Comparison of ENCODE assay signal across 19 mouse cellular contexts in genomic region chrX:139639744-139640143, GRCm38 (mm10).
"Had no signal": no experiment of that assay in that cellular context is flagged by ENCODE, and none has a peak within 500 bp of the region (broad histone marks: within the 10 kb centered on the region; RNA-seq: fewer than 3 reads in every experiment).

No protein-coding gene starts in this region.

- H3K4me2 ChIP-seq: lung, embryonic 14.5 days; midbrain, embryonic 12.5 days; neural tube, embryonic 13.5 days; neural tube, embryonic 15.5 days; stomach, embryonic 15.5 days had no signal

- H3K36me3 ChIP-seq: midbrain, embryonic 10.5 days; midbrain, embryonic 12.5 days; neural tube, embryonic 13.5 days; neural tube, embryonic 15.5 days; stomach, embryonic 15.5 days had no signal

- DNase-seq: lung, embryonic 14.5 days; lung, postnatal 10 days; lung, postnatal 4 days; midbrain, embryonic 14.5 days; retina, postnatal 1 day; right cerebral cortex, adult 18-20 months; right cerebral cortex, postnatal 25 days; right cerebral cortex, postnatal 4 days; thymus, adult 2 months; thymus, postnatal 25 days; thymus, postnatal 4 days had no signal

- H3K27ac ChIP-seq: midbrain, embryonic 10.5 days; midbrain, embryonic 12.5 days; neural tube, embryonic 13.5 days; neural tube, embryonic 15.5 days; stomach, embryonic 15.5 days; stomach, postnatal 0 days had no signal

- H3K4me1 ChIP-seq: midbrain, embryonic 10.5 days; midbrain, embryonic 12.5 days; neural tube, embryonic 13.5 days; neural tube, embryonic 15.5 days; stomach, embryonic 15.5 days had no signal

- ATAC-seq: midbrain, embryonic 16.5 days had no signal

- H3K9me3 ChIP-seq: midbrain, embryonic 10.5 days; midbrain, embryonic 12.5 days; neural tube, embryonic 13.5 days; neural tube, embryonic 15.5 days; stomach, embryonic 15.5 days had no signal

- H3K9ac ChIP-seq: lung, embryonic 14.5 days; midbrain, embryonic 12.5 days; neural tube, embryonic 13.5 days; neural tube, embryonic 15.5 days; stomach, embryonic 15.5 days had no signal

- H3K4me3 ChIP-seq: midbrain, embryonic 10.5 days; midbrain, embryonic 12.5 days; myocyte; neural tube, embryonic 13.5 days; neural tube, embryonic 15.5 days; stomach, embryonic 15.5 days had no signal

- H3K27me3 ChIP-seq: midbrain, embryonic 12.5 days; neural tube, embryonic 15.5 days; stomach, embryonic 15.5 days had no signal
